Mouse (Mus musculus): ENCODE measurements around the gene Snrnp25. TPM values are rescaled to one million over a fixed set of nuclear protein-coding genes. Genes with fewer than 3 reads are reported as not detected.
A peak's percentile ranks its signal among the peaks of the same experiment; 100 is the strongest.

Snrnp25 gene
- polyA plus RNA-seq, 1 experiment from 2014 or later, result 50.5 TPM

DNA sequence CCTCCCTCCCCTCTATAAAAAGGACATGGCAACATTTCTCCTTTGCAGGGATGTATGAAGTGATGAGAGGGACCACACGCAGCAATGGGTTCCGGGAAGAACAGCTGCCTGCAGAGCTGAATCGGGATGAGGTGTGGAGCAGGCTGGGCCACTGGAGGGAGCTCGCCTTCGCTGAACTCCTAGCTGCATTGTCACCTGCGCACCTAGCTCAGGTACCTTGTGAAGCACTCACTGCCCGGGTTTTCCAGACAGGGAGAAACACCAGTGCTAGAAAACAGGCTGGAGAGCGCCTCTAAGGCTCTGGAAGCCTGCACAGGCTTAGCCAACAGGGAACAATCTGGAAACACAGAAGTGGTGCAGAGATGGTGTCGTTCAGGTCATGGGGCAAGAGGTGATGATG is 43.7 kb upstream of the Snrnp25 start:
- TF ChIP-seq EP300 (optimal IDR thresholded peaks at IDR 0.05), result no peak
- TF ChIP-seq CTCF (IDR thresholded peaks at IDR 0.05; ENCODE audit: low read depth), result peak; percentile 74
- no peaks in the 10 kb centered on the region for H3K27me3 ChIP-seq (ENCODE audit: control insufficient read depth, insufficient read depth, low read length)
- no peaks in the 10 kb centered on the region for H3K9me3 ChIP-seq (ENCODE audit: control insufficient read depth, low read length)
- H3K9ac ChIP-seq (ENCODE audit: low read length), result no peak overlapping the region
- no peaks in the 10 kb centered on the region for H3K36me3 ChIP-seq (ENCODE audit: control insufficient read depth, insufficient read depth, low read length)
- WGBS, result 9% methylated on average over 9 of the region's 9 CpGs
- no peak overlapping the region for H3K4me3 ChIP-seq (ENCODE audit: low read depth, low read length)
- H3K4me1 ChIP-seq (replicated peaks; ENCODE audit: control insufficient read depth, insufficient read depth), result no peaks in the 10 kb centered on the region
- peak; percentile 53; the same call in 1 of the 2 replicates for ATAC-seq (ENCODE audit: low FRiP score, low TSS enrichment)
- H3K27ac ChIP-seq (replicated peaks), result no peak overlapping the region
- peak; percentile 75 for DNase-seq (ENCODE audit: low spot score)
- peak overlapping the region; percentile 39 for H3K4me2 ChIP-seq (replicated peaks; ENCODE audit: low read depth)

DNA sequence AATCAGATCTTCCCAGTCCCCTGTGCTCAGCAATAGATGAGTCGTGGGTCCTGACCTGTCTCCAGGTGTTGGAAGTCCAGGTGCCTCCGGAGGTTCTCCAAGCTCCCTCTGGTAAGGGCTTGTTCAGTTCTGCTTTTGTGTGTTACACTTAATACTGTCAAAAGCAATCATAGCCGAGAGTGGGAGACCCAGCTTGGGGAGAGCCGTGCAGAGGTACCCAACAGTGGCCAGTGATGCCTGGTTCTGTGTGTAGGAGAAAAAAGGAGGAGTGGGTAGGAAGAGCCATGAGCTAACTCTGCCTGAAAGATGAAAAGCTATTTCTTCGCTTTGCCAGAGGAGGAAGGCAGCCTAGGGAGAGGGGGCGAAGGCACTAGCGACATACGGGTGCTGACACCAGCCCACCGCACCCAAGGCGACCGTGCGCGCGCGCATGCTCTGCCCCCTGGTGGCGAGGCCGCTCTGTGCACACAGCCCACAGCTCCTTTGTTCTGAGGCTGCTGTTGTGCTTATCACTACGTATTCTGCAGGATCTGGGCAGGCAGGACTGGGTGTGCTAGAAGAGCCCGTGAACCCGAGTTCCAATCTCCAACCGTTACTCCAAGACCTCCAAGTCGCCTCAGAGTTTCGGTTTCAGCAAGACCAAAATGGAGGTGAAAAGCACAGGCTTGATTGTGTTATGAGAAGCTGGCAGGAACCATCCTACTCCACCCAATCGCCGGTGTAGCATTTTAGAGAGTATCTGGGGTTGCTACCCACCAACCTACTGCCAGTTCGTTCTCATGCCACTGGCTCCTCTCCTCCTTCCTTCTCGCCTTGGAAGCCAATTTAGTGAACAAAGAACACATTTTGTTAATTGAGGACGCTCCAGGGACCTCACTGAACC is 43.1 kb upstream of the Snrnp25 start:
- no peaks in the 10 kb centered on the region for H3K36me3 ChIP-seq (ENCODE audit: control insufficient read depth, insufficient read depth, low read length)
- H3K27ac ChIP-seq (replicated peaks), result no peak overlapping the region
- no peaks in the 10 kb centered on the region for H3K4me1 ChIP-seq (replicated peaks; ENCODE audit: control insufficient read depth, insufficient read depth)
- H3K9ac ChIP-seq (ENCODE audit: low read length), result no peak overlapping the region
- peak overlapping the region; percentile 10; the same call in 1 of the 2 replicates for H3K4me3 ChIP-seq (ENCODE audit: low read depth, low read length)
- H3K27me3 ChIP-seq (ENCODE audit: control insufficient read depth, insufficient read depth, low read length), result no peaks in the 10 kb centered on the region
- H3K4me2 ChIP-seq (replicated peaks; ENCODE audit: low read depth), result peak overlapping the region; percentile 39
- TF ChIP-seq EP300 (optimal IDR thresholded peaks at IDR 0.05), result no peak
- TF ChIP-seq CTCF (IDR thresholded peaks at IDR 0.05; ENCODE audit: low read depth), result peak; percentile 97
- peak; percentile 87 for ATAC-seq (ENCODE audit: low FRiP score, low TSS enrichment)
- WGBS, result 15% methylated on average over 28 of the region's 28 CpGs
- H3K9me3 ChIP-seq (ENCODE audit: control insufficient read depth, low read length), result no peaks in the 10 kb centered on the region
- DNase-seq (ENCODE audit: low spot score), result peak; percentile 80

GRCm38 (mm10) chr11:32166683-32167082 is 38.5 kb upstream of the Snrnp25 start:
- Histone ChIP-seq H3K4me1 (replicated peaks; ENCODE audit: control insufficient read depth, insufficient read depth) (no peaks in the 10 kb centered on the region), H3K27me3 (ENCODE audit: control insufficient read depth, insufficient read depth, low read length) (no peaks in the 10 kb centered on the region), H3K27ac (replicated peaks) (no peak overlapping the region), H3K4me2 (replicated peaks; ENCODE audit: low read depth) (no peak overlapping the region), H3K4me3 (ENCODE audit: low read depth, low read length) (no peak overlapping the region), H3K9ac (ENCODE audit: low read length) (no peak overlapping the region), H3K36me3 (ENCODE audit: control insufficient read depth, insufficient read depth, low read length) (no peaks in the 10 kb centered on the region), H3K9me3 (ENCODE audit: control insufficient read depth, low read length) (no peaks in the 10 kb centered on the region)
- ATAC-seq (ENCODE audit: low FRiP score, low TSS enrichment) (peak; percentile 41; the same call in 1 of the 2 replicates), DNase-seq (ENCODE audit: low spot score) (no peak)
- 68% methylated on average over 4 of the region's 4 CpGs for WGBS
- TF ChIP-seq CTCF (IDR thresholded peaks at IDR 0.05; ENCODE audit: low read depth) (no peak), EP300 (optimal IDR thresholded peaks at IDR 0.05) (no peak)

DNA sequence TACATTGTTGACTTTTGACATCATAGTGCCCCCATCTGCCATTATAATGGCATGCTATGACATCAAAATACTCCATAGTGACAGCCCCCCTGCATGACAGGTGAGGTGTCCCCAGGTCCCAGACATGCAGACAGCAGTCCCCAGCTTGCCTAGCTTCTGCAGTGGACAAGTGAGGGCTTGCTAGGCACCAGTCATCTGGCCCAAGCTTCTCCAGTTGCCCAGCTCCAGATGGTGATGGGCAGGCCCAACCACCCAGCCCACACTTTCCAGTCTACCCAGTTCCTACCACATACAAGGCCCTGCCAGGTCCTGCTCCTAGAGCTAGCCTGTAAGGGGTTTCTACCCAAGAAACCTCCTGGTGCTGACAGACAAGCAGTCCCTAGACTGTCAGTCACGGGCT is 26.7 kb upstream of the Snrnp25 start:
- 53% methylated on average over 1 of the region's 1 CpGs for WGBS
- DNase-seq (ENCODE audit: low spot score) (no peak), ATAC-seq (ENCODE audit: low FRiP score, low TSS enrichment) (no peak)
- Histone ChIP-seq H3K27ac (replicated peaks) (no peak overlapping the region), H3K9me3 (ENCODE audit: control insufficient read depth, low read length) (no peaks in the 10 kb centered on the region), H3K4me3 (ENCODE audit: low read depth, low read length) (no peak overlapping the region), H3K9ac (ENCODE audit: low read length) (no peak overlapping the region), H3K27me3 (ENCODE audit: control insufficient read depth, insufficient read depth, low read length) (no peaks in the 10 kb centered on the region), H3K36me3 (ENCODE audit: control insufficient read depth, insufficient read depth, low read length) (no peaks in the 10 kb centered on the region), H3K4me1 (replicated peaks; ENCODE audit: control insufficient read depth, insufficient read depth) (no peaks in the 10 kb centered on the region), H3K4me2 (replicated peaks; ENCODE audit: low read depth) (no peak overlapping the region)
- no peak for TF ChIP-seq CTCF (IDR thresholded peaks at IDR 0.05; ENCODE audit: low read depth)
- no peak for TF ChIP-seq EP300 (optimal IDR thresholded peaks at IDR 0.05)

DNA sequence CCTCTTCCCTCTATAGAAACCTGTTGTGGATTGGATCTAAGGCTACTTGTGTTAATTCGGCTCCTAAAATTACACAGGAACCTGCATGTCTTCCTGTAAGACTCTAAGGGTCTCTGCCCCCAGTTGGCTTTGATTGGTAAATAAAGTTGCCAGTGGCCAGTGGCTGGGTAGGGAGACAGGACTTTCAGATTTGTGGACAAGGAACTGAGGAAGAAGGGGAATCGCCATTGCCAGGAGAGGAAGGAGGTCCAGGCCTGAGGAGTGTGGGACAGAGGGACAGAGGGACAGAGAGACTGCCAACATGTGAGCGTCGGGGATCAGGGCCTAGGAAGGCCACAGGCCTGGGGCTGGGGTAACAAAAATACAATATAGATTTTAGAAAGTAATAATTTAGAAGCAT is 24.0 kb upstream of the Snrnp25 start:
- Histone ChIP-seq H3K4me3 (ENCODE audit: low read depth, low read length) (no peak overlapping the region), H3K36me3 (ENCODE audit: control insufficient read depth, insufficient read depth, low read length) (no peaks in the 10 kb centered on the region), H3K9me3 (ENCODE audit: control insufficient read depth, low read length) (no peaks in the 10 kb centered on the region), H3K4me1 (replicated peaks; ENCODE audit: control insufficient read depth, insufficient read depth) (no peaks in the 10 kb centered on the region), H3K27ac (replicated peaks) (no peak overlapping the region), H3K4me2 (replicated peaks; ENCODE audit: low read depth) (no peak overlapping the region), H3K27me3 (ENCODE audit: control insufficient read depth, insufficient read depth, low read length) (no peaks in the 10 kb centered on the region), H3K9ac (ENCODE audit: low read length) (no peak overlapping the region)
- WGBS, result 79% methylated on average over 4 of the region's 4 CpGs
- TF ChIP-seq CTCF (IDR thresholded peaks at IDR 0.05; ENCODE audit: low read depth) (no peak), EP300 (optimal IDR thresholded peaks at IDR 0.05) (no peak)
- ATAC-seq (ENCODE audit: low FRiP score, low TSS enrichment), result no peak
- no peak for DNase-seq (ENCODE audit: low spot score)
